Mouse (Mus musculus): Measurements from ENCODE around the gene Soga1.

The Soga1 gene

DNA sequence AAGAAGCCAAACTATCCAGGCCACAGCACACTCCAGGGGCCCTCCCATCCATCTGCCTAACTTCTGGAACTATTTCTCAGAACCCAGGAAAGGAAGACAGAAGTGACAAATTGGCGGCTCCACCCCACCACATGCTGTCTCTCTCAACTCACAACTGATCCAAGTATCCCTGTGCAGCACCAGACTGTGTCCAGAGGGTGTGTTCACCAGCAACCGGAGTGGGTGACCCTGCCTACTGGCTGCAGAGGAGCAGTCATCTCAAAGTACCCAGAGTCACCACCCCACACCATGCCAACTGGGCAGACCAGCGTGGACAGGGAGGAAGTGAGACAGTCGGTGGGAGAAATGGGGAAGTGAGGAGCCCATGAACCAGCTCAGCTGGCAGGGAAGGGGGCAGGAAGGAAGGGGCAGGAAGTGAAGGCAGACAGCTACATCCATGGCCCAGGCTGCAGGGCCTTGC lies 15.8 kb downstream of the Soga1 start:
- no peak for DNase-seq (ENCODE audit: low read depth)

GRCm38 (mm10) chr2:157060557-157061305 lies 18.3 kb downstream of the Soga1 start:
- DNase-seq (ENCODE audit: low read depth) = no peak

- no peak for DNase-seq (ENCODE audit: low read depth)
These were observed 19.0 kb downstream of the Soga1 start for GRCm38 (mm10) chr2:157060037-157060436.

GRCm38 (mm10) chr2:157059166-157059565 lies 19.9 kb downstream of the Soga1 start:
- no peak for DNase-seq (ENCODE audit: low read depth)

DNA sequence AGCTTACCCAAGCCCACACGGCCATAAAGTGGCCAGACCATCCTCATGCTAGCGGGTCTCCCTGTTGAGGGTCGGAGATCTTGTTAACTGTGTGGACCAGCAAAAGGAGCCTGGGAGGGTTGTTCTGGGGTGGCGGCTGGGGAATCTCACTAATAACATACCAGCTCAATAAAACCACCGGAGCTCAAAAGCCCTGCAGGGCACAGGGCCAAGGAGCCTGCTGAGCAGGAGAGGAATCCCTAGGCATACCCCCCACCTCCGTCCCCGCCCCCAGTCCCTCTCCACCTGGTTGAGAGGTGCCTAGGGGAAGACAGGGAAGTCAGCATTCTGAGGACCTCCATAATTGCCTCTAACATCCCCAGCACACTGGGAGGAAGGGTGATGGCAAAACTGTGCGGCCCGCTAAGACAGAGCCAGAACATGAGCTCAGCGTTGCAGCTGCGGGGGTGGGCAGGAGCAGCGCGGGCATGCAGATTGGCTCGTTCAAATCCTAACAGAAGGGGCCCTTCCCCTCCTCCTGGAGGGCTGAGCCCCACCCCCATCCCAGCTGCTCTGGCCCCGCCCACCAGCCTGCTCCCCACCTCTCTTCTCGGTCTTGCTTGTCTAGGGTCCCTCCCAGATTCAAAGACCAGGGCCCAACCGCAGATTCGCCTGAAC lies 20.6 kb downstream of the Soga1 start:
- no peak for DNase-seq (ENCODE audit: low read depth)

GRCm38 (mm10) chr2:157057758-157058157 lies 21.3 kb downstream of the Soga1 start:
- no peak for DNase-seq (ENCODE audit: low read depth)

- DNase-seq (ENCODE audit: low read depth) = no peak
These were observed 21.9 kb downstream of the Soga1 start for GRCm38 (mm10) chr2:157057186-157057585.

- no peak for DNase-seq (ENCODE audit: low read depth)
These were observed 23.3 kb downstream of the Soga1 start for GRCm38 (mm10) chr2:157055721-157056120.

- DNase-seq (ENCODE audit: low read depth) = no peak
These were observed 24.2 kb downstream of the Soga1 start for GRCm38 (mm10) chr2:157054816-157055215.

DNA sequence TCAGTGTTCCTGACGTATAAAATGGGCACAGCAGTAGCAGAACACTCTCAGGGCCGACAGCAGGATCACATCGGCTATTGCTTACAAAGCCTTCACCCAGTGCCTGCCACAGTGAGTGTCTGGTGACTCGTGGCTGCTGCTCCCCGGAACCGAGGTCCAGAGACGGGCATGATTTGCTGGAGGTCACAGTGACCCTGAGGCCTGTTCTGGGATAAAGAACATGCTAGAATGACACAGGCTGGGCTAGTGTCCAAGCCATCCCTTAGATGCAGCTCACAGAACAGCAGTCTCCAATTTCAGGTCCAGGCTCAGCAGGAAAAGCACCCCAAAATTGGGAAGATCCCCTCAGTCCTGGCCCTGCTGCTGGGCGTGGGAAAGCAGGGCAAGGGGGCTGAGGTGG lies 24.8 kb downstream of the Soga1 start:
- DNase-seq (ENCODE audit: low read depth) = no peak

DNA sequence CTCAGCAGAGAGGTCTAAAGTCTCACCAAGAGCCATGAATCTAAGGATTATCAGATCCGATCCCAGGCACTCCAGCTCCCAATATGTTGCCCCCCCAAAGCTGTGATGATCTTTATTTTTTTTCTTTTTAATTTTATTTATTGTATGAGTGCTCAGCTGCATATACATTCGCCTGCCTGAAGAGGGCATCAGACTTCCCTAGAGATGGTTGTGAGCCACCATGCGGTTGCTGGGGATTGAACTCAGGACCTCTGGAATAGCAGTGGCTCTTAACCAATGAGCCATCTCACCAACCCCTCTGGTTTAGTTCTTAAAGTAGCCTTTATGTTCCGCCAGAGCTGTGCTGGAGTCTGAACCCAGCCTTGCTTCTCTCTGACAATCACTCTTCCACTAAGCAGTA lies 25.3 kb downstream of the Soga1 start:
- no peak for DNase-seq (ENCODE audit: low read depth)

DNA sequence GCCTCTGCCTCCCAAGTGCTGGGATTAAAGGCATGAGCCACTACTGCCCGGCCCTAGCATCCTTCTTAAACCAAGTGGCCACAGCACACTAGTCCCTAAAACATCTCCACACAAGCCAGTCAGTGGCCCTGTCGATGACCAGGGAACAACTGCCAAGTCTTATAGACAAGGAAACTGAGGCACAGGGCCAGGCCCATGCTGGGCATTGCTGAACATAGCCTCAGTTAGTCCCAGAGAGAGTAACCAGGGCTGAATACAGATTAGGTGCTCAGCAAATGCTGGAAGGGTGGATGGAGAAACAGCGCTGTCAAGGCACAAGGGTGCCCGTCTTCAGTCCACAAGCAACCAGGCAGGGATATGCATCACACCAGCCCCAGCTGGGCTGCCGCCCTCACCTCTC lies 25.9 kb downstream of the Soga1 start:
- no peak for DNase-seq (ENCODE audit: low read depth)

- no peak for DNase-seq (ENCODE audit: low read depth)
These were observed 26.6 kb downstream of the Soga1 start for GRCm38 (mm10) chr2:157052448-157052847.

GRCm38 (mm10) chr2:157049831-157050243 lies 29.2 kb downstream of the Soga1 start:
- DNase-seq (ENCODE audit: low read depth) = no peak

- no peak for DNase-seq (ENCODE audit: low read depth)
These were observed 30.5 kb downstream of the Soga1 start for GRCm38 (mm10) chr2:157048395-157049181.

- no peak for DNase-seq (ENCODE audit: low read depth)
These were observed 32.1 kb downstream of the Soga1 start for GRCm38 (mm10) chr2:157046956-157047355.

DNA sequence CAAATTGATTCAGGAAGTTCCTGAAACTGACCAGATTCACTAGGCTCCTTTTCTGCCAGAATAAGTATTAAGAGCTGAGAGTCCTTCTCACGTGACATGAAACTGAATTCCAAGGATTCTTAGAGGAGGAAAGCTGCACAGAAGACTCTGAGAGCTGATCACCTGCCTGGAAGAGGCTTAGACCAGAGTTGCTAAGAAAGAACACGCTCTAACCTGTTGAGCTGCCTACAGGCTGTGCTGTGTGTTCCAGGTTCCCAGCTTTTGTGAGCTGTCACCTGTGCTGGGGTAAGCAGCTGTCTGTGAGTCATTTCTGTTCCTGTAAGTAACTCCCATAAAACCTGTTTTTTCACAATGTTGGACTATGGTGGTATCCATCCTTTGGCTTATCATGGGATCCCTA lies 33.1 kb downstream of the Soga1 start:
- DNase-seq (ENCODE audit: low read depth) = no peak

DNA sequence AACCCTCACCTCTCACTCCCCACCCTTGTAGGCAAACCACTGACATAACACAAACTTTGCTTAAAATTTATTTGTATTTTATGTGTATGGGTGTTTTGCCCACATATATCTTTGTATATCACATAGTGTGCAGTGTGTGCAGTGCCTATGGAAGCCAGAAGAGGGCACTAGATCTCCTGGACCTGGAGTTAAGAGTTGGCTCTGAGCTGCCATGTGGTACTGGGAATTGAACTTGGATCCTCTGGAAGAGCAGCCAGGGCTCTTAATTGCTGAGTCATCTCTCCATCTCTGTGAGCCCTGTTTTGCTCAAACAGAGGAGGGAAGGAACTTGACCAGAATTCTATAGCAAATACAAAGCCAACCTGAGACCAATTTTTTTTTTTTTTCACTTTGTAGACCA lies 35.1 kb downstream of the Soga1 start:
- DNase-seq (ENCODE audit: low read depth) = no peak

- DNase-seq (ENCODE audit: low read depth) = no peak
These were observed 35.5 kb downstream of the Soga1 start for GRCm38 (mm10) chr2:157043556-157043955.

GRCm38 (mm10) chr2:157041421-157041820 lies 37.6 kb downstream of the Soga1 start:
- DNase-seq (ENCODE audit: low read depth) = no peak

GRCm38 (mm10) chr2:157040649-157041046 lies 38.4 kb downstream of the Soga1 start:
- DNase-seq (ENCODE audit: low read depth) = no peak

- DNase-seq (ENCODE audit: low read depth) = no peak
These were observed 39.0 kb downstream of the Soga1 start for GRCm38 (mm10) chr2:157039900-157040648.
